Mouse (Mus musculus) frontal cortex, postnatal 10 days (tissue): ENCODE results near the gene Madcam1.
A peak's percentile ranks its signal among the peaks of the same experiment; 100 is the strongest.
"Not testable (repeated sequence)": the region's sequence is repeated elsewhere in the genome, so short reads cannot be mapped to it uniquely, and the experiment has no call there.

Experiments used
- DNase-seq, 2 experiments: peaks; one replicate each; pipeline ENCODE4 v3.0.0; 2022; ENCODE audit warnings: low spot score in 2 of 2, mixed read lengths in 1 of 2

Gene Madcam1

DNA sequence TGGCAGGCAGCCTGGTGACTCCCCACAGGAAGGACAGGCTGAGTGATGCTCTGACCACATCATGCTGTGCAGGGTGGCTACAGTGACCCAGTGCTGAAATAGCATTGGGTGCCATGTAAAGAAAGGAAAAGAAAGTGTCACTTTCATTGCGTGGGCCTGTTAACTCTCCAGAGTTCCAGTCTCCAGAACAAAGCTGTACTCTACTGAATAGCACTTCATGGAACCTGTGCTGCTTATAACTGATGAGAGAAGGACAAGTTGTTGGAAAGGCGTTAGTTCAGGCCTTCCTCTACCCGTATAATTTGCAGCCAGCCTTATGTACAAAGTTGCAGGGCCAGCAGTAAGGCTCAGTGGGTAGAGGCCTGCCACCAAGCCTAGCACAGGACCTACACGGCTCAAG lies 24.4 kb downstream of the Madcam1 start, which contains the start of gene Gzmm:
Gzmm (plus strand) TSS at position 301 of the 400 bp plus-strand sequence.
- no peak for DNase-seq

DNA sequence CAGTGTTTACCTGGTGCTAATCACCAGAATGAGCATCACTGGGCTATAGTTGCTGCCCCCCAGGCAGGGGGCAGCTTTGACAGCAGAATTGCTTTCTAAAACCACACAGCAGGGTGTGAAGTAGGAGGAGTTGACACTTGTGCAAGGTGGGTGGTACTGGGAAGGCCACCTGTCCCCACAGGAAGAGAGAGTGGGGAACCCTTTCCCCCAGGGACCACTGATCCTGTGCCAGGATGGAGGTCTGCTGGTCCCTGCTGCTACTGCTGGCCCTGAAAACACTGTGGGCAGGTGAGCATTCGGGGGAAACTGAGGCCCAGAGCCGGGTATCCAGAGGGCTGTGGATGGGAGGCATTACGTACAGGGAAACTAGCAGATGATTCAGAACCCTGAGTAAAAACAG lies 24.8 kb downstream of the Madcam1 start:
- DNase-seq = no peak

DNA sequence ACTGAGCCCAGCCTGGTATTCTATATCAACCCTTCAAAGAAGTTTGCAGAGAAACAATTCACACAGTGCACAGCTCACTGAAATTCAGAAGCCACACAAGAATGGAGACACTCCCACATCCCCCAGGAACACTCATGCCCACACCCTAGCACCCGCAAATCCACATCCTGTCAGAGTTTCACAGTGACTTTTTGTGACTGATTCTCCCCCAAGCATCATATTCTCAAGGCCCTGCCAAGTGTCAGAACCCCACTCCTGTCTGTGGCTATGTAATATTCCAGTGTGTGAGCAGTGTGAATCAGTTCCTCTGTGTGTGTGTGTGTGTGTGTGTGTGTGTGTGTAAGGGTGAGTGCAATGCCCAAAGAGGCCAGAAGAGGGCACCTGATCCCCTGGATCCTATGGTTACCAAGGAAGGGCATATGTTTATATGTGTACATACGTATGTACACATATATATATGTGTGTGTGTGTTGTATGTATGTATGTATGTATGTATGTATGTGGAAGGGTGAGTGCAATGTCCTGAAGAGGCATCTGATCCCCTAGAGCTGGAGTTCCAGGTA lies 27.7 kb downstream of the Madcam1 start:
- DNase-seq = no peak

DNA sequence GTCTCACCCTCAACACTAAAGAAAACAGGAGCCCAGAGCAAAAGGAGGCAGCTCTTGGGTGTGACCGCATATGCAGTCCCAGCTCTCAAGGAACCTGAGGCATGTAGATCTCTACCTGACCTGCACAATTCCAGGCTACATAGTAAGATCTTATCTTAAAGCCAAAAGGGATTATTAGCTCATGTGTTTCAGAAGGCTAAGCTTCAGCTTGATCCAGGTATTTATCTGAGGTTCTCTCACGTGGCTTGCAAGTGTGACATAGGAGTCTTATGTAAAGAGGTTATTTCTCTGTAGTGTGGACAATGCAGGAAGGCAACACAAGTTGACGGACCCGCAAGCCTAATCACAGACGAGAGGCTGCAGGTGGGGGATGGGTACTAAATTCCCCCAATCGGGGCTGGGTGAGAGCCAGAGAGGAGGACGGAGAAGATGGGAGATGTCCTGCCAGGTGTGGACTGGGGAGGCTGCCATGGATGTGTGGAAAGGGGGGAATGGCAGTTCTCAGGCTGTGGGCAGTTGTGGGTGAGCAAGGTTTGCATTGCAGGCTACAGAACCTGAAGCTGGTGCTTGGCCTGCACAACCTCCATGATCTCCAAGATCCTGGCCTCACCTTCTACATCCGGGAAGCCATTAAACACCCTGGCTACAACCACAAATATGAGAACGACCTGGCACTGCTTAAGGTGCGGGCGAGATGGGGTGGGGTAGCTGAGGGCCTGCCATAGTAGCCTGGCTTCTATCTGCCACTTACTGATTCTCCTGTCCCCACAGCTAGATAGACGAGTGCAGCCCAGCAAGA lies 29.4 kb downstream of the Madcam1 start:
- no peak for DNase-seq

DNA sequence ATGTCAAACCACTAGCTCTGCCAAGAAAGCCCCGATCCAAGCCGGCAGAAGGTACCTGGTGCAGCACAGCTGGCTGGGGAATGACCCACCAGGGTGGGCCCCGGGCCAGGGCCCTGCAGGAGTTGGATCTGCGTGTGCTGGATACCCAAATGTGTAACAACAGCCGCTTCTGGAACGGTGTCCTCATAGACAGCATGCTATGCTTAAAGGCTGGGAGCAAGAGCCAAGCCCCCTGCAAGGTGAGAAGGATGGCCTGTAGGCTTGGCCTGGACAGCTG lies 30.0 kb downstream of the Madcam1 start:
- no peak for DNase-seq

DNA sequence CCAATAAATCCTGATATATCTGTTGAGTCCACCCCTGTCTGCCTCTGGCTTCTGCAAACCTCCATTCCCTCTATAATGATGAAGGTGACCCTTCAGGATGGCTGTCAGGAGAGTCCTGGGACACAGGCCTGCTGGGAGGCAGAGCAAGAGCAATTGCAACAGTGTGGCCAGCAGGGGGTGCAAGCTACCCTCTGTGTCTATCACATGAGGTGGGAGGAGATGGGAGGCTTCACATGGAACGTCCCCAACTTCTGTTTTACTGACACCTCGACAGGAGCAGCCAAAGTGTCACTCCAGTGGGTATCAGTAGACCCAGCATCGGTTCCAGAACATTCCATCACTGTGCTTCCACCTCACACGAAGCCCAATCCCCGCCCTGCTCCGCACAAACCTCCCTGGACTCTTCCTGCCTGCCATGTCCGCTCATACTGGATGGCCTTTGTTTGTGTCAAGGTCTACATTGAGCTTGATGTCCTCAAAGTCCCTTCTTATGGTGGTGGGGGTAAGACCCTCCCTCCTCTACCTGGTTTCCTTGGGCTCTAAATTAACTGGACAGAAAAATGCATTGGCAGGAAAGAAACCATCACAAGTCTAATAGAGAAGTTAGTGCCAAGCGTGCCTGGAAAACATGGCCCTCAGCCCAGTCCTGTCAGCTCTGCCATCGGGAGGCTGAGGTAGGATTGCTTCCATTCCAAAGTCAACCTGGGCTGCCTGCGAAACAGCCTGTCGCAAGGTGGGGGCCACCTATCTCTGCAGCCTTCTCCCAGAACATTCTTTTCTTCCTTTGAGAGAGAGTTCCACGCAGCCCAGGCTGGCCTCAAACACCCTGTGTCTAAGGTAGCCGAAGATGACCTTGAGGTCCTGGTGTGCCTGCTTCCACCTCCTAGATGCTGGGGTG lies 31.1 kb downstream of the Madcam1 start:
- peak in 1 of 2 experiments; percentile 70 for DNase-seq

DNA sequence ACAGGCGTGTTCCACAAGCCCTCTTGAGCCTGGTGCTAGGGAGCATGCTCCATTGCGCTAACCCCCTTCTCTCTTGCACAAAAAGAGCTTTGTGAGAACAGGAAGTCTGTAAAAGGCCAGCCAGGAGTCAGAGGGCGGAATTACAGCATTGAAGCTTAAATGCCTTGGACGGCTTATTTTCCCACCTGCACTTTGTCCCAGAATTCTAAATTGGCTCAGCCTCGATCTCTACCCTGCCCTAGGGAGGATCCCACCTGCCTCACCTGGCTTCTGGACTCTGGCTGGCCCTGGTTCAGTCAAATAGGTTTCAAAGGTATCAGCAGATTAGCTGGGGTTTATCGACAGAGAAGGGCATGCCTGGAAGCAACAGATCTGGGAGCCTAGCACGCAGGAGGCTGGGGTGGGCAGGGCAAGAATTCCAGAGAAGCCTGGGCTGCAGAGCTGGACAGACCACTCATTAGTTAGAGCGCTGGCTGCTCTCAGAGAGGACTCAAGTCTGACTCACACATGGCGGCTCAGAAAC lies 31.8 kb downstream of the Madcam1 start:
- DNase-seq = no peak

DNA sequence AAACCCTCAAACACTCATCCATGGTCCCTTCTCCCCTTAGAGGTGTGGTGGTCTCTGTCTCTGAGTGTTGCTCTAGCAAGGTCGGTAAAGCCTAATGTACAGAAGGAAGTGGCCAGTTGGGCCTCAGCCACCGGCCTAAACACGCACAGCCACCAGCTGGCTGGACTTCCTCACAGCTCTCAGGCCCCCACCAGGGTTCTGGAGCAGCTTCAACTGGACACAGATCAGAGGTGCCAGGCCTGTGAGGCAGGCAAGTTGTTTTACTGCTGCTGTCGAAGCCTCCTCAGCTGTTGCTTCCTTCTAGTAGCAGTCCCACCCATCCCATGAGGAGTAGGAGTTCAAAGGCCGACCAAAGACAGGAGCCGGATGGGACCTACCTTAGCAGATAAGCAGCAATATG lies 33.6 kb downstream of the Madcam1 start:
- no peak for DNase-seq

DNA sequence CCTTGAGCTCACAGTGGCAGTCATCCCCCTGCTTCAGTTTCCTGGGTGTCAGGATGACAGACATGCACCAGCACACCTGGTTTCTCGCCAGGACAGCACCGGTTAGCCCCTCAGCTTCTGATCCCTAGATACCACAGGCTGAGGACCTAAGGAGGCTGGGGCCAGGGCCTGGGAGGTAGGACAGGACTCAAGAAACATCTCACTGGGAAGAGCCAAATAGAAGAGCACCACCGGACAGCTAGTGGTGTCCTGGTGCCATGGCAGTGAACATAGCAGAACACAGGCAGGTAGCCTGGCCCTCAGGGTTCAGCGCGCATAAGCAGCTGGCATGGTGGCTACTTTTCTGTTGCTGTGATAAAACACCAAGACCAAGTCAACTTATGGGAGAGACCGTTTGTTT lies 34.1 kb downstream of the Madcam1 start:
- DNase-seq = no peak

DNA sequence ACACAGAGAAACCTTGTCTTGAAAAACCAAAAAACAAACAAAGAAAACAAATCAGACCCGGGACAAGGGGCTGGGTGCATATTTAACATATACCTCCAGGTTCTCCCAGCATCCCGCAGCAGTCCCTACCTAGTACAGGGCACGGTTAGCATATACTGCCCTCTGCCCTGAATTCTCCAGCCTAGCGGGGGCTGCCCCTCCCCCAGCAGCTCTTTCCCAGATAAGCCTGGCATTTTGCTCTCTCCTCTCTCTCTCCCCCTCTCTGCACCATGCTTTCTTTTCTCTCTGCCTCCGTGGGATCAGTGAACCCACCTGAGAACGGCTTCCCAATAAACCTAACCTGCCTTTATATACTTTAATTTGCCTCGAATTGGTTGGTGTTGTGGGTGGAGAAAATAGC lies 36.3 kb downstream of the Madcam1 start:
- no peak for DNase-seq

DNA sequence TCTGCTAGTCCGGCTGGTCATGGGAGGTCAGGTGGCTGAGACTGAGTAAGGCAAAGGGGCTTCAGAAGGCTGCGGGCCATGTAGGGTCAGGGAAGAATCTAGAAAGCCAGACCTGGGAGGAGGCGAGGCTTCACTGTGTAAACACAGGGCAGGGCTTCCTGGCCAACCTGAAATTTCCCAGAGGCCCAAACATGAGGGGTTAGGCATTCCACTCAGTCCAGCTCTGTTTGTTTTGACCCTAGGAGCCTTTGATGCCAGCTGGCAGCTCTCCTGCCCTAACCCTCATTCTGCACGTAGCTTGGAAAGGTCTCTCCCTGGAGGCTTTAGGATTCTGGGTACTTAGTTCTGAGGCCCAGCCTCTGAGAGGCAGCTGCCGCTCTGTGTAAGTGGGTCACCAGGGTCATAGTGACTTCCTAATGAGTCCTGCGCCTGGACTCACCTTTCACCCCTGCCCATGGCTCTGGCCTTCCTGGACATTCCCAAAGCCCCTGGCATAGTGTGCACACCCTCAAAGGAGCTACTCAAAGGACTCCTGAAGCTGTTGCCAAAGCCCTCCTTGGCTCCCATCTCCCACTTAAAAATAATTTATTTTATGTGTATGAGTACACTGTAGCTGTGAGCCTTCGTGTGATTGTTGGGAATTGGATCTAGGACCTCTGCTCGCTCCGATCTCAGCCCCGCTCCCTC lies 37.2 kb downstream of the Madcam1 start:
- DNase-seq = no peak

DNA sequence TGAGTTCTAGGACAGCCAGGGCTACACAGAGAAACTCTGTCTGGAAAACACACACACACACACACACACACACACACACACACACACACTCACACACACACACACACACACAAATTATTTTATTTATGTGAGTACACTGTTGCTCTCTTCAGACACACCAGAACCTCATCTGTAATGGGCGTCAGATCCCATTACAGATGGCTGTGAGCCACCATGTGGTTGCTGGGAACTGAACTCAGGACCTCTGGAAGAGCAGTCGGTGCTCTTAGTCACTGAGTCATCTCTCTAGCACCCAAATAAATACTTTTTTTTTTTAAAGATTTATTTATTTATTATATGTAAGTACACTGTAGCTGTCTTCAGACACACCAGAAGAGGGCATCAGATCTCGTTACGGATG lies 38.6 kb downstream of the Madcam1 start:
- DNase-seq = not testable (repeated sequence)

DNA sequence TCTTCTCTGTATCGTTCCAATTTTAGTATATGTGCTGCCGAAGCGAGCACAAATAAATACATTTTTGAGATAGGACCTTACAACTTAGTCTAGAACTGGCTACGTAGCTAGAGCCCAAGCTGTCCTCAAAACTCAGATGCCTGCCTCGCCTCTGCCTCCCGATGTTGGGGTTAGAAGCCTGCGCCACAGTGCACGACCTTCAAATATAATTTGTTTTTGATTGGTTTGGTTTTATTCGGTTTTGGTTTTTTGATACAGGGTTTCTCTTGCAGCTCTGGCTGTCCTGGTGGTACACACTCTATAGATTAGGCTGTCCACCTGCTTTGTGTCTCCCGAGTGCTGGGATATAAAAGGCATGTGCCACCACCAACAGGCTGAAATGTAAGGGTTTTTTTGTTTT lies 39.2 kb downstream of the Madcam1 start:
- no peak for DNase-seq

DNA sequence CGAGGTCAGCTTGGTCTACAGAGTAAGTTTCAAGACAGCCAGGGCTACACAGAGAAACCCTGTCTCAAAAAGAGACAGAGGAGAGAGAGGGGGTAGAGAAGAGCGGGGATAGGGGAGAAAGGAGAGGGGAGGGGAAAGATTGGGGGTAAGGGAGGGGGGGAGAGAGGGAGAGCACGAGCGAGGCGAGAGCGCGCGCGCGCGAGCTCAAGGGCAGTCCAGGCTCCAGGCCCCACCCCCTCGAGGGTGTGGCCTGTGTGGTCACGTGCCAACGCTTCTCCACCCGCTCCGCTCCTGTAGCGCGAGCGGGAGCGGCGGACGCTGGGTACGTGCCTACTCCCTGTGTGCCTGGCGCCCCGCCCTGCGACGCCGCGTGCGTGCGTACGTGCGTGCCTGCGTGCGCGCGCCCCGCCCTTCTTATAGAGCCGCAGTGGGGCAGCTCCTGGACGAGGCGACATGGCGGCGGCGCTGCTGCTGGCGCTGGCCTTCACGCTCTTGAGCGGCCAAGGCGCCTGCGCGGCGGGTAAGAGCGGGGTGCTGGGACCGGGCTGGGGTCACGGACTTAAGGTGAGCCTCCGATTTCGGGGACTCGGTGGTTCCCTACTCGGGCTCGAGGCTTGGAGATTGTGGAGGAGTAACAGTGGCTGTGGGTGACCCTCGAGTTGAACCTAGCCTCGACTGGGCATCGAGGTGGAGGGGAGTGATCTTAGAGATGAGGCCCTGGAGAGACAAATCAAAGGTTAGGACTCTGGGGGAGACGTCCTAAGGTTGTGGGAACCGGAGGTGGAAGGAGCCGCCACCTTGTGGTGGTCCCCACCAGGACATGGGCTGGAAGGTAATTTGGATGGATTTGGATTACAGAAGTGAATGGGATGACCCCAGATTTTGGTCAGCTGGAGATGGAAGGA lies 40.0 kb downstream of the Madcam1 start, which contains the start of gene Bsg:
Bsg (plus strand) TSS at position 427 of the 905 bp plus-strand sequence.
- DNase-seq = peak; percentile 99

DNA sequence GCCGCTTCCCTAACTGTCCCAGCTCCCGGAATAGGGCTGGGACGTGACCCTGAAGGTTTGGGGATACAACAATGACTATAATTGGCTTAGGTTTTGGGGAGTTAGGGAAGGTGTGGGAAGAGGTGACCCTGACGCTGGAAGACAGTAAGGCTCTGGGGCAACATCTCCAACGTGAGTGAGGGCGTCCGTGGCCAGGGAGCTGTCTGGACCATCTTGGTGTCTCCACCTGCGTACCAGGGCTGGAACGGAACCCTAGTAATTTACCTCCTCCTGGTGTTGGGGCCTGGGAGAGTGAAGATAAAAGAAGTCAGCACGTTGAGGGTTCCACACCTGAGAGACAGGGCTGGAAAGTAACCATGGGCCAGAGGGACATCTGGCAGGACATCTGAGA lies 40.6 kb downstream of the Madcam1 start:
- no peak for DNase-seq

DNA sequence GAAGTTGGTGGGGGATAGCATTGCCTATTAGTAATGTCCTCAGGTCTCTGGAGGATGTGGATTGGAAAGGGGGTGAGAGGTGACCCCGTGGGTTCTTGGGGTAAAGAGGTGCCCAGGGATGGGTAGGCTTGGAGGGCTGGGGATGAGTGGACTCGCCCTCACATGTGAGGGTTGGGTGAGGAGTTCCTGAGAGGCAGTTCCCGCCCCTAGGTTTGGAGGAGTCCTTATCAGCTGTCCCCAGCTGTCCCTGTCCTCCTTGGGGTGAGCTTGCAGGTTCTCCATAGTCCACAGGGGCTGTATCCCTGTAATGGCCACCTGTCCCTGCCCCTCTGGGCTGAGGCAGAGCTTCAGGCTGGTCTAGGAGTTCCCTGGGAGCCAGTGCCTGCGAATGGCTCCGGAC lies 41.6 kb downstream of the Madcam1 start:
- no peak for DNase-seq

DNA sequence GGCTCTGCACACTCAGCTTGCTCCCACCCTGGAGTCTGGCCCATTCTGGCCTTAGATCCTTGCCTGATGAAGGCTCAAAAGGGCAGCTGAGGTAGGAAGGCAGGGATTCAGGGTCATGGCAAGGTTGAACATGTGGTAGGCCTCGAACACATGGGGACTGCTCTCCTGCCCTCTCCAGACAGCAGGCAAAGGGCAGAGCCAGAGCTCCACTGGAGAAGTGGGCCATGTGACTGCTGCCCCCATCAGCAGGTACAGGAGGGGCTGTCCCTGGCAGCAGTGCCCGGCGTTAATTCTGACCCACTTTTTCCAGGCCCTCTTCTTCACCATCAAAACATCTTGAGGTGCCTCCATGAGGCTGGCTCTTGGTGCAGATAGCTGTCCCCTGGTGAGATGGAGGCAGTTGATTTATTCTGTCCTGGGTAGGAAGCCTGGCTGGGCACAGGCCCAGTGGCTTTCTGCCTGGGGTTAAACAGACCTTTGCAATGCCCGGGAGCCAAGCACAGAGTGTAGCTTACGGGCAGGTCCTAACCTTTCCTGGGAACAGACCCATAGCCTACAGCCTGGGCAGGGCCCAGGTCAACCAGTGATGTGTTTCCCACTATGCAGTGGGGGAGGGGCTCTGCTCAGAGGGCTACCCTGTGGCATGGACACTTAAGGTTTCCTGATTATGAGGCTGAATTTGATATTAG lies 42.2 kb downstream of the Madcam1 start:
- DNase-seq = no peak

DNA sequence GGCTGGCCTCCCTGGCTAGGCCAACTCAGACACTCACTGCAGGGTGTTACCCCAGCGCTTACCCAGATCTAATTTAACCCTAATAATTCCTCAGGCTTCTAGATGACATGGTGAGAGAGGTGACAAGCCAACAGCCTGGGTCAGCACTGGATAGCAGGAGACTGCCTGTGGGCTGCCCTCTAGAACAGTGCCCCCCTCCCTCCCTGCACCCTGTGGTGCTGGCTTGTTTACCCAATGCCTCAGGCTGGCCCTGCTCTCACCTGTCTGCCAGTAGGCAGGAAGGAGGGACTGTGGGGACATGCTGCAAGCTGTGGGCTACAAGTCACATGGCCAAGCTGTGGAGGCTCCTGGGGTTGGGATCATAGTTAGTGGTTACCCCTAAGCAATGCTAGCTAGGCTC lies 42.8 kb downstream of the Madcam1 start:
- no peak for DNase-seq

DNA sequence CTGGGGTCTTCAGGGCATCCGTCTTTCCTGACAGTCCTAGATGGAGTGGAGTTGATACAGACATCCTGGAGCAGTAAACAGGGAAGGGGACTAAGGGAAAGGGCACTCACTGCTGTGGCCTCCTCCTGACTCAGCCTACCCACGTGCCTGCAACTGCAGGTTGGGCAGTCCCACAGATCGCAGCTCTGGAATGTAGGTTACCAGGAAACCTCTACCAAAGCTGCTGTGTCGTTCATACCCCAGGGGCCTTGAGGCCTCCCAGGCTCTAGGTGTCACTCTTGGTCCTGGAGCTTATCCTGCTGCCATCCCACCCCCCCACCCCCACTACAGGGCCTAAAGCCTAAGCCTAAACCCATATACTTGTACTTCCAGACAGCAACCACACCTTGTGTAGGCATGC lies 43.4 kb downstream of the Madcam1 start:
- DNase-seq = no peak

DNA sequence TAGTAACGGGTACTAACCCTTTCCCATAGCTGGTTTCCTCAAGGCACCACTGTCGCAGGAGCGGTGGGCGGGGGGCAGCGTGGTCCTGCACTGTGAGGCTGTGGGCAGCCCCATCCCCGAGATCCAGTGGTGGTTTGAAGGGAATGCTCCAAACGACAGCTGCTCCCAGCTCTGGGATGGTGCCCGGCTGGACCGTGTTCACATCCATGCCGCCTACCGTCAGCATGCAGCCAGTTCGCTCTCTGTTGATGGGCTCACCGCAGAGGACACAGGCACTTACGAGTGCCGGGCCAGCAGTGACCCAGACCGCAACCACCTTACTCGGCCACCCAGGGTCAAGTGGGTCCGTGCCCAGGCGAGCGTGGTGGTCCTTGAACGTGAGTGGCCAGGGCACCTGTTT lies 44.3 kb downstream of the Madcam1 start:
- no peak for DNase-seq
